Mouse (Mus musculus): ENCODE data around the gene Lrrc8d. TPM values are rescaled to one million over a fixed set of nuclear protein-coding genes. Genes with fewer than 3 reads are reported as not detected.
A peak's percentile ranks its signal among the peaks of the same experiment; 100 is the strongest.

Gene Lrrc8d
- polyA plus RNA-seq, 1 experiment from 2014 or later = 24.5 TPM

- Histone ChIP-seq H3K9ac (ENCODE audit: low read length) (no peak overlapping the region), H3K4me1 (ENCODE audit: control insufficient read depth, insufficient read depth, low read length) (peaks cover 4% of the 10 kb centered on the region; the same call in 1 of the 2 replicates), H3K4me2 (no peak overlapping the region), H3K27me3 (ENCODE audit: control insufficient read depth, insufficient read depth, low read length) (no peaks in the 10 kb centered on the region; the same call in 1 of the 2 replicates), H3K27ac (ENCODE audit: low read depth, low read length) (no peak overlapping the region), H3K4me3 (ENCODE audit: low read depth, low read length) (no peak overlapping the region), H3K9me3 (ENCODE audit: control insufficient read depth, low read length) (no peaks in the 10 kb centered on the region), H3K36me3 (ENCODE audit: control insufficient read depth, insufficient read depth, low read length) (no peaks in the 10 kb centered on the region)
- DNase-seq (ENCODE audit: low spot score, missing footprints) = no peak
- ATAC-seq (ENCODE audit: low FRiP score) = no peak
- 86% methylated on average over 8 of the region's 8 CpGs for WGBS
Measured at GRCm38 (mm10) chr5:105872176-105872575, 172.4 kb downstream of the Lrrc8d start.

GRCm38 (mm10) chr5:105872916-105873315 is 173.1 kb downstream of the Lrrc8d start:
- no peak overlapping the region for H3K4me2 ChIP-seq
- H3K27ac ChIP-seq (ENCODE audit: low read depth, low read length) = no peak overlapping the region
- no peaks in the 10 kb centered on the region for H3K9me3 ChIP-seq (ENCODE audit: control insufficient read depth, low read length)
- no peak for DNase-seq (ENCODE audit: low spot score, missing footprints)
- H3K36me3 ChIP-seq (ENCODE audit: control insufficient read depth, insufficient read depth, low read length) = no peaks in the 10 kb centered on the region
- H3K4me3 ChIP-seq (ENCODE audit: low read depth, low read length) = no peak overlapping the region
- no peak for ATAC-seq (ENCODE audit: low FRiP score)
- 67% methylated on average over 7 of the region's 7 CpGs for whole genome bisulfite sequencing
- no peaks in the 10 kb centered on the region; the same call in 1 of the 2 replicates for H3K27me3 ChIP-seq (ENCODE audit: control insufficient read depth, insufficient read depth, low read length)
- no peak overlapping the region for H3K9ac ChIP-seq (ENCODE audit: low read length)
- H3K4me1 ChIP-seq (ENCODE audit: control insufficient read depth, insufficient read depth, low read length) = peaks cover 7% of the 10 kb centered on the region; the same call in 1 of the 2 replicates

- WGBS = 77% methylated on average over 3 of the region's 3 CpGs
- ATAC-seq (ENCODE audit: low FRiP score) (no peak), DNase-seq (ENCODE audit: low spot score, missing footprints) (no peak)
- Histone ChIP-seq H3K4me3 (ENCODE audit: low read depth, low read length) (no peak overlapping the region), H3K9me3 (ENCODE audit: control insufficient read depth, low read length) (no peaks in the 10 kb centered on the region), H3K36me3 (ENCODE audit: control insufficient read depth, insufficient read depth, low read length) (no peaks in the 10 kb centered on the region), H3K4me2 (no peak overlapping the region), H3K4me1 (ENCODE audit: control insufficient read depth, insufficient read depth, low read length) (peaks cover 15% of the 10 kb centered on the region), H3K27me3 (ENCODE audit: control insufficient read depth, insufficient read depth, low read length) (no peaks in the 10 kb centered on the region; the same call in 1 of the 2 replicates), H3K9ac (ENCODE audit: low read length) (no peak overlapping the region), H3K27ac (ENCODE audit: low read depth, low read length) (no peak overlapping the region)
Measured at GRCm38 (mm10) chr5:105873774-105874173, 174.0 kb downstream of the Lrrc8d start.

- Histone ChIP-seq H3K4me2 (no peak overlapping the region), H3K27ac (ENCODE audit: low read depth, low read length) (no peak overlapping the region), H3K27me3 (ENCODE audit: control insufficient read depth, insufficient read depth, low read length) (no peaks in the 10 kb centered on the region; the same call in 1 of the 2 replicates), H3K9me3 (ENCODE audit: control insufficient read depth, low read length) (no peaks in the 10 kb centered on the region), H3K4me3 (ENCODE audit: low read depth, low read length) (no peak overlapping the region), H3K36me3 (ENCODE audit: control insufficient read depth, insufficient read depth, low read length) (no peaks in the 10 kb centered on the region), H3K4me1 (ENCODE audit: control insufficient read depth, insufficient read depth, low read length) (peaks cover 17% of the 10 kb centered on the region), H3K9ac (ENCODE audit: low read length) (no peak overlapping the region)
- DNase-seq (ENCODE audit: low spot score, missing footprints) = no peak
- WGBS = 94% methylated on average over 11 of the region's 11 CpGs
- ATAC-seq (ENCODE audit: low FRiP score) = no peak
Measured at GRCm38 (mm10) chr5:105874476-105874875, 174.7 kb downstream of the Lrrc8d start.

GRCm38 (mm10) chr5:105876068-105876924 is 176.5 kb downstream of the Lrrc8d start, which contains the start of gene Zfp326:
Zfp326 (plus strand) TSS chr5:105876565.
- ATAC-seq (ENCODE audit: low FRiP score) (peak; percentile 97), DNase-seq (ENCODE audit: low spot score, missing footprints) (peak; percentile 99)
- Histone ChIP-seq H3K4me1 (ENCODE audit: control insufficient read depth, insufficient read depth, low read length) (peaks cover 17% of the 10 kb centered on the region), H3K36me3 (ENCODE audit: control insufficient read depth, insufficient read depth, low read length) (no peaks in the 10 kb centered on the region), H3K9ac (ENCODE audit: low read length) (peak within 1 kb of the TSS; percentile 100), H3K4me3 (ENCODE audit: low read depth, low read length) (peak within 1 kb of the TSS; percentile 99), H3K27ac (ENCODE audit: low read depth, low read length) (peak within 1 kb of the TSS; percentile 69), H3K27me3 (ENCODE audit: control insufficient read depth, insufficient read depth, low read length) (no peaks in the 10 kb centered on the region; the same call in 1 of the 2 replicates), H3K4me2 (peak within 1 kb of the TSS; percentile 59), H3K9me3 (ENCODE audit: control insufficient read depth, low read length) (no peaks in the 10 kb centered on the region)
- under 1% methylated on average over 56 of the region's 83 CpGs for WGBS

GRCm38 (mm10) chr5:105876925-105877774 is 177.4 kb downstream of the Lrrc8d start:
- H3K4me3 ChIP-seq (ENCODE audit: low read depth, low read length) = peak overlapping the region; percentile 99
- peaks cover 19% of the 10 kb centered on the region for H3K4me1 ChIP-seq (ENCODE audit: control insufficient read depth, insufficient read depth, low read length)
- peak overlapping the region; percentile 69 for H3K27ac ChIP-seq (ENCODE audit: low read depth, low read length)
- H3K9me3 ChIP-seq (ENCODE audit: control insufficient read depth, low read length) = no peaks in the 10 kb centered on the region
- ATAC-seq (ENCODE audit: low FRiP score) (no peak), DNase-seq (ENCODE audit: low spot score, missing footprints) (peak; percentile 93)
- peak overlapping the region; percentile 100 for H3K9ac ChIP-seq (ENCODE audit: low read length)
- WGBS = 2% methylated on average over 45 of the region's 46 CpGs
- peak overlapping the region; percentile 59 for H3K4me2 ChIP-seq
- H3K27me3 ChIP-seq (ENCODE audit: control insufficient read depth, insufficient read depth, low read length) = no peaks in the 10 kb centered on the region; the same call in 1 of the 2 replicates
- no peaks in the 10 kb centered on the region for H3K36me3 ChIP-seq (ENCODE audit: control insufficient read depth, insufficient read depth, low read length)

Other genes starting within 250 kb of the Lrrc8d start
- 12.4 and 12.8 TPM in 2 replicates for gene Lrrc8c, start 180.6 kb upstream of the Lrrc8d start, polyA plus RNA-seq (2014; fragmentation: Nextera tagmentation; extraction: Ambion mirVana)
- gene Zfp326, start 176.6 kb downstream of the Lrrc8d start, polyA plus RNA-seq (2014; fragmentation: Nextera tagmentation; extraction: Ambion mirVana) = 43.3 and 50.6 TPM in 2 replicates